Mouse (Mus musculus) spleen, adult 2 months (tissue): ENCODE data around the gene Ctbs. TPM values are rescaled to one million over a fixed set of nuclear protein-coding genes. Genes with fewer than 3 reads are reported as not detected.

Experiments used
- DNase-seq, 2 experiments: peaks; one replicate each; pipeline versions ENCODE4 v3.0.0 to v3.0.0-alpha.2; 2012 to 2021; ENCODE audit warnings: low spot score in 2 of 2, low read depth in 1 of 2
- H3K27ac ChIP-seq: fragments of 200-500 bp; 2 replicates; pipeline ENCODE4 v1.5.1; 2012; ENCODE audit warnings: low read length, inconsistent platforms; ENCODE audit not compliant: insufficient read depth
- H3K27me3 ChIP-seq: fragments of 200-500 bp; 2 replicates; pipeline ENCODE4 v1.6.1; 2012; ENCODE audit warnings: mild to moderate bottlenecking, moderate library complexity, low read length, inconsistent platforms; ENCODE audit not compliant: control insufficient read depth, insufficient read depth
- H3K36me3 ChIP-seq: fragments of 200-500 bp; 2 replicates; pipeline ENCODE4 v1.6.1; 2012; ENCODE audit warnings: mild to moderate bottlenecking, low read length, inconsistent platforms; ENCODE audit not compliant: control insufficient read depth, insufficient read depth
- H3K4me1 ChIP-seq: fragments of 200-500 bp; 2 replicates; pipeline ENCODE4 v1.6.1; 2011; ENCODE audit warnings: inconsistent platforms; ENCODE audit not compliant: control insufficient read depth, insufficient read depth, insufficient read length
- H3K4me3 ChIP-seq: fragments of 200-500 bp; 2 replicates; pipeline ENCODE4 v1.5.1; 2011; ENCODE audit warnings: mild to moderate bottlenecking, inconsistent platforms; ENCODE audit not compliant: insufficient read depth, insufficient read length; ENCODE audit errors: extremely low read depth
- CTCF ChIP-seq: fragments of 200-500 bp; IDR thresholded peaks from 2 replicates; pipeline ENCODE4 v1.5.1; 2011; ENCODE audit warnings: mild to moderate bottlenecking, inconsistent platforms; ENCODE audit not compliant: insufficient read depth, insufficient read length, insufficient replicate concordance; ENCODE audit errors: extremely low read depth
- POLR2A ChIP-seq: fragments of 200-500 bp; IDR thresholded peaks from 2 replicates; pipeline ENCODE4 v1.6.1; 2011; ENCODE audit warnings: low read depth, low read length, inconsistent platforms
- WGBS: fragments of 180-500 bp; shearing (Covaris S2); methylation state at CpG from one replicate; pipeline ENCODE4 v1.1.7; 2018; 5-methylcytosine and 5-hydroxymethylcytosine counted together
- polyA plus RNA-seq: library from polyadenylated mRNA; depleted of rRNA; stranded (reverse); fragments of >200 nt; gene quantifications from 2 replicates; pipeline ENCODE4 v1.2.3, GENCODE M21; 2012; rRNA removed

The Ctbs gene
- polyA plus RNA-seq, 1 experiment, result 2.1 TPM

- no peak overlapping the region for H3K27ac ChIP-seq
- no peaks in the 10 kb centered on the region for H3K27me3 ChIP-seq
- no peak for DNase-seq
- H3K4me3 ChIP-seq, result no peak overlapping the region; the same call in 1 of the 2 replicates
- TF ChIP-seq CTCF (no peak), POLR2A (no peak)
- 75% methylated on average over 5 of the region's 5 CpGs for WGBS
- peaks cover 16% of the 10 kb centered on the region for H3K36me3 ChIP-seq
- peaks cover 7% of the 10 kb centered on the region for H3K4me1 ChIP-seq
Observed at GRCm38 (mm10) chr3:146501601-146502123, 52.1 kb downstream of the Ctbs start.

DNA sequence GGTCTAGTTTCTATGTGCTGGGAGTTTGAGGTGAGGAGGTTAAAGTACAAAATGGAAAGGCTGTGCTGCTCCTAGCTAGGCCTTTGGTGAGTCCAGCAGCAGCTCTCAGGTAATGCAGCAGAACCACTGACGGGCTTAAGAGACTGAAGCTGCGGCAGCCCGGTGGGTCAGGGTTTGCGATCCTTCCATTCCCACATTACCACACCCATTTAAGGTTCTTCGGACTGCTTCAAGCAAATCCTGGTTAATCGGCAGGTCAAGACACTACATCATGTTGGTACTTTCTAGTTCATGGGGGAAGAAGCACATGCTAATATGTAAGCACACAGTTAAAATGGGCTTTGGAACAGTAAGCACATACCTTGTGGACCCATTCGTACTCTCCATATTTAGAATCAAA is 57.1 kb downstream of the Ctbs start:
- no peaks in the 10 kb centered on the region; the same call in 1 of the 2 replicates for H3K4me1 ChIP-seq
- TF ChIP-seq CTCF (no peak), POLR2A (no peak)
- DNase-seq, result no peak
- no peak overlapping the region for H3K4me3 ChIP-seq
- H3K36me3 ChIP-seq, result peaks cover 34% of the 10 kb centered on the region
- H3K27me3 ChIP-seq, result no peaks in the 10 kb centered on the region
- WGBS, result 97% methylated on average over 7 of the region's 7 CpGs
- no peak overlapping the region for H3K27ac ChIP-seq

Other genes starting within 250 kb of the Ctbs start
- gene Lpar3, start 228.8 kb upstream of the Ctbs start, polyA plus RNA-seq, result 0.57 and 1.2 TPM in 2 replicates
- gene Ssx2ip, start 45.2 kb upstream of the Ctbs start, polyA plus RNA-seq, result 1.6 and 2.1 TPM in 2 replicates
- 0.45 and 0.78 TPM in 2 replicates for gene Spata1, start 50.0 kb downstream of the Ctbs start, polyA plus RNA-seq
- 178 and 234 TPM in 2 replicates for gene Gng5, start 50.0 kb downstream of the Ctbs start, polyA plus RNA-seq
- gene Rpf1, start 71.6 kb downstream of the Ctbs start, polyA plus RNA-seq, result 6.7 TPM in 2 replicates
- gene Uox, start 120.6 kb downstream of the Ctbs start, polyA plus RNA-seq, result not detected in 2 replicates
- gene Dnase2b, start 165.8 kb downstream of the Ctbs start, polyA plus RNA-seq, result not detected in 2 replicates
- not detected in 2 replicates for gene 4930503B20Rik, start 201.5 kb downstream of the Ctbs start, polyA plus RNA-seq
- gene Samd13, start 235.8 kb downstream of the Ctbs start, polyA plus RNA-seq, result 0.05 TPM in 1 of 2 replicates, not detected in the other